Mouse (Mus musculus) heart, embryonic 11.5 days (tissue): ENCODE data around the gene Gm17622. TPM values are rescaled to one million over a fixed set of nuclear protein-coding genes. Genes with fewer than 3 reads are reported as not detected.

Experiments
- ATAC-seq: fragments of 200-750 bp; cut with Nextera tagmentation; replicated peaks from 2 replicates; pipeline ENCODE4 v1.8.0; 2017; ENCODE audit warnings: moderate library complexity; ENCODE audit not compliant: insufficient number of reproducible peaks, low FRiP score, low TSS enrichment
- H3K27ac ChIP-seq: fragments of 300-500 bp; sonication (generic); 2 replicates; pipeline ENCODE4 v1.5.1; 2014; ENCODE audit warnings: mild to moderate bottlenecking, low read depth, low read length
- H3K27me3 ChIP-seq: fragments of 300-500 bp; sonication (generic); 2 replicates; pipeline ENCODE4 v1.6.1; 2014; ENCODE audit warnings: mild to moderate bottlenecking, low read length, mixed read lengths; ENCODE audit not compliant: control insufficient read depth, insufficient read depth
- H3K36me3 ChIP-seq: fragments of 300-500 bp; sonication (generic); 2 replicates; pipeline ENCODE4 v1.6.1; 2014; ENCODE audit warnings: mild to moderate bottlenecking, low read length, moderate library complexity, mixed read lengths; ENCODE audit not compliant: control insufficient read depth, insufficient read depth
- H3K4me1 ChIP-seq: fragments of 300-500 bp; sonication (generic); 2 replicates; pipeline ENCODE4 v1.6.1; 2014; ENCODE audit warnings: low read length; ENCODE audit not compliant: control insufficient read depth, insufficient read depth
- H3K4me2 ChIP-seq: fragments of 300-500 bp; sonication (generic); 2 replicates; pipeline ENCODE4 v1.6.1; 2014; ENCODE audit warnings: mild to moderate bottlenecking, moderate library complexity
- H3K4me3 ChIP-seq: fragments of 300-500 bp; sonication (generic); 2 replicates; pipeline ENCODE4 v1.5.1; 2014; ENCODE audit warnings: low read depth, low read length
- H3K9ac ChIP-seq: fragments of 300-500 bp; sonication (generic); 2 replicates; pipeline ENCODE4 v1.6.1; 2014; ENCODE audit warnings: mild to moderate bottlenecking, low read depth, low read length, moderate library complexity
- H3K9me3 ChIP-seq: fragments of 300-500 bp; sonication (generic); replicated peaks from 2 replicates; pipeline ENCODE4 v1.6.1; 2016; ENCODE audit warnings: low read length; ENCODE audit not compliant: control insufficient read depth
- WGBS: fragments of 180-500 bp; shearing (Covaris S2); extraction: QIAGEN DNeasy Blood & Tissue Kit; methylation state at CpG from one replicate; pipeline ENCODE4 v1.1.7; 2014; ENCODE audit not compliant: insufficient replicate concordance; 5-methylcytosine and 5-hydroxymethylcytosine counted together
- polyA plus RNA-seq: library from polyadenylated mRNA; unstranded; fragments of >200 nt; fragmentation: Nextera tagmentation; extraction: Ambion mirVana; gene quantifications from 2 replicates; pipeline ENCODE4 v1.2.1, GENCODE M21; 2014

The Gm17622 gene
- polyA plus RNA-seq, 1 experiment from 2014 or later = not detected

DNA sequence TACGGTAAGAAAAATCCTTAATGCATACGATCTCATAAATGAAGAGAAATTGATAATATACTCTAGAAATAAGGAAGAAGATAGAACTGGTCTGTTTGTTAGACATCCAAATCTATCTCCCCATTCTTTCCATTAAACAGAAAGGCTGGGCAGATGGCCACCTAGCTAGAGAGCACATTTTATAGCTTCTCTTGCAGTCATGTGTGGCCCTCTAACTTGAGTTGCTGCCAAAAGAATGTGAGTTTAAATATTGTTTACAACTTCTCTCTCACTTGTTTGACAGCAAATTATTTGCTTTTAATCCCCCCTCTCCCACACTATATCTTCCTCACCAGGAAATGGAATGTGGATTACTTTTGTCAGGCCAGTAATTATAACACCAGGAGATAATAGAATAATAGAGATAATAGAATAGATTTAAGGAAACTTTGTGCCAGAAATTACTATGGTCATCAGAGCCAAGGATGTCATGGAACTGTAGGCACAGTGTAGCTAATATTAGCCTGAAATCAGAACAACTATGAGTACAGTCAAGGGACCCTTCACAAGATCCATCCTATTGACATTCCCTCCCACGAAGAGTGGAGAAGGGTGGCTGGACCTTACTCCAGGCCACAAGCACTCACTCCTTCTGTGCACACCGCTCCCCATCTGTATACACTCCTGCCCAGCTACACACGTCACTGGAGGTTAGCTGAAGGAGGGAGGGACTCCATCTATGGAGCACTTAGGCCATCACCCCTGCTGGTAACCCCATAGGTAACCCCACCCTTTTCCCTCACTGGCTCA lies 23.8 kb downstream of the Gm17622 start:
- Histone ChIP-seq H3K4me3 (no peak overlapping the region), H3K4me2 (no peak overlapping the region), H3K9me3 (no peaks in the 10 kb centered on the region), H3K27me3 (no peaks in the 10 kb centered on the region), H3K27ac (no peak overlapping the region), H3K4me1 (peaks cover 6% of the 10 kb centered on the region; the same call in 1 of the 2 replicates), H3K36me3 (no peaks in the 10 kb centered on the region), H3K9ac (no peak overlapping the region)
- no peak for ATAC-seq
- WGBS = 74% methylated on average over 5 of the region's 5 CpGs

DNA sequence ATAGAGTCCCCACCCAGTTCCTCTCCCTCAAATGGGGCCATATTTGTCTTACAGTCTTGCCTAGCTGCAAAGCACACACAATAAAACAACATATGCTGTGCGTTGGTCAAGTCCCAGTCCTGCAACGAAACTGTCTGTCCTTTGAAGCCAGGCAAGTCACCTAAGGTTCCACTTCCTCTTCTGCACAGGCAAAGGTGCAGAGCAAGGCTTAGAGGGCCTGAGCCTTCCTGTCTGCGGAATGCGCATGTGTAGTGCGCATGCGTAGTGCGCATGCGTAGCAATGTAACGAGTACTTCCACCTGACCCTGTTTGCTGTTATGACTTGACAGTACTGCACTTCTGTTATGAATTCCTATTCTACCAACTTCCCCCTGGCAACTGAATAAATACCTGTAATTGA lies 25.7 kb downstream of the Gm17622 start:
- no peak for ATAC-seq
- no peak overlapping the region for H3K9ac ChIP-seq
- H3K27ac ChIP-seq = no peak overlapping the region
- WGBS = 94% methylated on average over 9 of the region's 9 CpGs
- H3K4me1 ChIP-seq = peaks cover 2% of the 10 kb centered on the region; the same call in 1 of the 2 replicates
- H3K9me3 ChIP-seq = no peaks in the 10 kb centered on the region
- no peaks in the 10 kb centered on the region for H3K27me3 ChIP-seq
- no peak overlapping the region for H3K4me2 ChIP-seq
- no peaks in the 10 kb centered on the region for H3K36me3 ChIP-seq
- no peak overlapping the region for H3K4me3 ChIP-seq

DNA sequence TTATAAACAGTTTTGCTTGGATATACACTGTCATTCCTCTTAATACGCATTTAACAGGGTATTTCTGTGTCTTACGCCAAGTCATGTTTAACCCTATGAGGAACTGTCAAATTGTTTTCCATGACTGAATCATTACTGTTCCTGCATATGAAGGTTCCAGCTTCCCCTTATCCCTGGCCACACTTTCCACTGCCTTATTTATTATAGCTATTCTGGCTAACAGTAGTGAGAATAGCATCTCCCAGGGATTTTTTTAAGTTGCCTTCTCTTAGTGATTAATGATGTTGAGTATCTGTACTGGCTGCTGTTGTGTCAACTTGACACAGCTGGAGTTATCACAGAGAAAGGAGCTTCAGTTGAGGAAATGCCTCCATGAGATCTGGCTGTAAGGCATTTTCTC lies 26.8 kb downstream of the Gm17622 start:
- no peak overlapping the region for H3K4me3 ChIP-seq
- H3K27me3 ChIP-seq = no peaks in the 10 kb centered on the region
- 94% methylated on average over 2 of the region's 2 CpGs for whole genome bisulfite sequencing
- no peaks in the 10 kb centered on the region for H3K9me3 ChIP-seq
- H3K36me3 ChIP-seq = no peaks in the 10 kb centered on the region
- ATAC-seq = no peak
- no peak overlapping the region for H3K9ac ChIP-seq
- H3K27ac ChIP-seq = no peak overlapping the region
- H3K4me1 ChIP-seq = no peaks in the 10 kb centered on the region
- H3K4me2 ChIP-seq = no peak overlapping the region

DNA sequence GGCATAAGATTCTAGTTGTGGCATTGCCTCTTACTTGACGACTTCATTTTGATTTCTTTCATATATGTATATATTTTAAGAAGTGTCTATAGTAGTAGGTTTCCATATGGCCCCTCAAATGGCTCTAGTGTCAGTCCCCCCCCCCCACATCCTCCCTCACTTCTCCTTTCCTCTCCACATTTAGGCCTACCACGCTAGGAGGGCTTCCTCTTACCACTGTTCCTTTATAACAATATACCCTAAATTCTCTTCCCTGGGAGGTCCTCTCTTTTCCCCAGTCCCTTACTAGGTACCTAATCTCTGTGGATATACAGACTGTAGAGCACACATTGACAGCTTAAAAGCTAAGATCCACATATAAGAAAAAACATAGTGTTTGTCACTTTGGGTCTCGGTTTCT lies 30.8 kb downstream of the Gm17622 start:
- ATAC-seq = no peak
- H3K4me1 ChIP-seq = no peaks in the 10 kb centered on the region
- WGBS = 90% methylated on average over 3 of the region's 3 CpGs
- no peak overlapping the region for H3K27ac ChIP-seq
- no peaks in the 10 kb centered on the region for H3K9me3 ChIP-seq
- H3K4me2 ChIP-seq = no peak overlapping the region
- H3K4me3 ChIP-seq = no peak overlapping the region
- H3K27me3 ChIP-seq = no peaks in the 10 kb centered on the region
- no peak overlapping the region for H3K9ac ChIP-seq
- no peaks in the 10 kb centered on the region for H3K36me3 ChIP-seq

DNA sequence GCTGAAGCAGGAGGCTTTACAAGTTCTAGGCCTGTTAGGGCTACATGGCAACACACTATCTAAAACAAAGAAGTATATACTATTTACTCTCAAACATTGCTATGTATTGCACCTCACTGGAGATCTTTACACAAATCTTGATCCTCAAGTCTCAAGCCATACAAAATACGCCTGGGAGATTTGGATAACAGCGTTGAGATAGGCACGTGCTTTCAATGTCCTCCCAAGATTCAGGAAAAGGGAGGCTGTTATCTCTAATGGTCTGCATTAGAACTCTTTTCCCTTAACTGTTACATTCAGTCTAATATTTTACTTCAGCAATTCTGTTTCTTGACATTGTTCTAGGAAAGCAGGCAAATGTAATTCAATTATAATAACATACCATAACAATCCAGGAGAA lies 36.5 kb downstream of the Gm17622 start:
- no peaks in the 10 kb centered on the region for H3K27me3 ChIP-seq
- H3K36me3 ChIP-seq = no peaks in the 10 kb centered on the region
- ATAC-seq = no peak
- H3K27ac ChIP-seq = no peak overlapping the region
- no peak overlapping the region for H3K9ac ChIP-seq
- H3K4me3 ChIP-seq = no peak overlapping the region
- no peaks in the 10 kb centered on the region for H3K4me1 ChIP-seq
- no peaks in the 10 kb centered on the region for H3K9me3 ChIP-seq
- H3K4me2 ChIP-seq = no peak overlapping the region
- WGBS = 77% methylated on average over 3 of the region's 3 CpGs

DNA sequence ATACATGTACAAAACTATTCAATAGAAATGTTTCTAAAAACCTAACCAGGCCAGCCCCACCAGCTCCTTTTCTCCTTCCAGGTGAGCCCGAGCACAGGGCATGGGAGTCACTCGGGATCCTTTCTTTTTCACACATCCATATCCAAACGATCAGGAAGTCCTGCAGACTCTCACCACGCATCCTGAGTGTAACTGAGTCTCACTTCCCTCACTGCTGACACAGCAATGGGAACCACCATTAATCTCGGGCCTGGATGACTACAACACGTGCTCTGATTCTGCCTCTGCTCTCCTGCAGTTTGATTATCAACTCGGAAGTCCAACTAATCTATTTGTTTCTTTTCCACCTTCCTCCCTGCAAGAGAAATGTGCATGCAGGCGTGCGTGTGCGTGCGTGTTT lies 37.3 kb downstream of the Gm17622 start:
- no peaks in the 10 kb centered on the region for H3K9me3 ChIP-seq
- no peak overlapping the region for H3K27ac ChIP-seq
- no peak overlapping the region for H3K4me2 ChIP-seq
- no peak overlapping the region for H3K9ac ChIP-seq
- H3K4me3 ChIP-seq = no peak overlapping the region
- no peaks in the 10 kb centered on the region for H3K36me3 ChIP-seq
- H3K4me1 ChIP-seq = no peaks in the 10 kb centered on the region
- no peak for ATAC-seq
- H3K27me3 ChIP-seq = no peaks in the 10 kb centered on the region
- 83% methylated on average over 11 of the region's 11 CpGs for WGBS

DNA sequence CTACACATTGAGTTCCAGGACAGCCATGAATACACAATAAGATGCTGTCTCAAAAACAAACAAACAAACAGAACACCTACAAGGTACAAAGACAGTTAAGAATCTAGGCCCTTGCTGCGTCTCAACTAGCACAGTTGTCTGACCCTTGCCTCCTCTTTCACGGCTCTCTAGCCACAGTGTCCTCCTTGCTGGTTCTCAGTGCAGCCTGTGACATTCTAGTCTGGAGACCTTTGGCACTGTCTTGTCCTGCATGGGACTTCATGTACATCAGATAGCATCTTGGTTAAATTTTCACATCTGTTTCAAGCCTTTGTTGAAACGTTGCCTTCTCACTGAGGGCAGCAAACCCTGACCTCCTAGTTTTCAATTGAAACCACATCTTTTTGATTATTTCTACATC lies 38.2 kb downstream of the Gm17622 start:
- no peak overlapping the region for H3K4me2 ChIP-seq
- 86% methylated on average over 3 of the region's 3 CpGs for WGBS
- H3K27me3 ChIP-seq = no peaks in the 10 kb centered on the region
- H3K4me3 ChIP-seq = no peak overlapping the region
- ATAC-seq = no peak
- no peaks in the 10 kb centered on the region for H3K36me3 ChIP-seq
- H3K4me1 ChIP-seq = no peaks in the 10 kb centered on the region
- H3K9me3 ChIP-seq = no peaks in the 10 kb centered on the region
- no peak overlapping the region for H3K9ac ChIP-seq
- no peak overlapping the region for H3K27ac ChIP-seq

DNA sequence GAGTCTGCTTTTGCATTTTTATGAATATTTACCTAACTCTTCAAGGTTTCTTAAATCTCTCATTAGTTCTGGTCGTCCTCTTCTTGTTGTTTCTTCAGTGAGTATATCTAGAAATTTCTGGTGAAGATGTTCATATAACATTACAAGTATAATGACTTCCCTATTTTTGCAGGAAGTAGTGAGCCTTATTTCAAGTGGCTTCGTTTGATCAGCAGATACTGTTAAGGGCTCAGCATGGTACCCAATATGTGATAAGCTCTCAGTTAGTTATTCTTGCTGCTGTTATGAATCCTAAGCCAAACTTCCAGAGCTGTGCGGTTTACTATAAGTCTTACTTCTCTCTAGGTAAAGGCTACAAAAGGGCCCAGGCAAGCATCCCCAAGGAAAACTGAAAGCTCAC lies 39.0 kb downstream of the Gm17622 start:
- H3K4me2 ChIP-seq = no peak overlapping the region
- H3K9ac ChIP-seq = no peak overlapping the region
- H3K4me3 ChIP-seq = no peak overlapping the region
- no peaks in the 10 kb centered on the region for H3K9me3 ChIP-seq
- WGBS = 90% methylated on average over 3 of the region's 3 CpGs
- ATAC-seq = no peak
- no peaks in the 10 kb centered on the region for H3K27me3 ChIP-seq
- H3K4me1 ChIP-seq = no peaks in the 10 kb centered on the region
- H3K27ac ChIP-seq = no peak overlapping the region
- H3K36me3 ChIP-seq = no peaks in the 10 kb centered on the region

DNA sequence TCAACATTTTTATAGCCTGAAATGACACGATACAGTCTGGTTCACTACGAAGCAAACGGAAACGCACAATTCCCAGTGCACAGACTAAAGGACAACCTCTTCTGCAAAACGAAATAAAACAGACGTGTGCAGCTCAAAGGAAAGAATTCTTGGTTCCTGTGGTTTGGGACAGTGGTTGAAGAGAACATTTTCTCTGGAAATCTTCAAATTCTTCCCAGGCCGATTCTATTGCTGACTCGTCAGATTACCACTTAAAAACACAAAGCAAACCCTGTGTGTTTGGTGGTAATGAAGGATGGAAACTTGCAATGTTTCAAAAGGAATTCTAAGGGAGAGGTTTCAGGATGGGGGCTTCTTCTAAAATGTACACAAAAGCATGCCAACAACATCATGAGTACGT lies 39.5 kb downstream of the Gm17622 start:
- H3K9ac ChIP-seq = no peak overlapping the region
- H3K27me3 ChIP-seq = no peaks in the 10 kb centered on the region
- no peak for ATAC-seq
- no peaks in the 10 kb centered on the region for H3K4me1 ChIP-seq
- no peak overlapping the region for H3K27ac ChIP-seq
- no peaks in the 10 kb centered on the region for H3K36me3 ChIP-seq
- 92% methylated on average over 9 of the region's 9 CpGs for WGBS
- H3K9me3 ChIP-seq = no peaks in the 10 kb centered on the region
- no peak overlapping the region for H3K4me3 ChIP-seq
- no peak overlapping the region for H3K4me2 ChIP-seq
